Mouse (Mus musculus): Measurements from ENCODE around the gene Olfr1472. TPM values are rescaled to one million over a fixed set of nuclear protein-coding genes. Genes with fewer than 3 reads are reported as not detected.

The Olfr1472 gene
- not detected in 2 replicates for polyA plus RNA-seq (2012; rRNA removed)

GRCm38 (mm10) chr19:13455986-13456385, at the start of gene Olfr1472:
TSS of gene Olfr1472 (minus strand) at chr19:13456086.

GRCm38 (mm10) chr19:13500246-13500645, 44.4 kb upstream of the Olfr1472 start, which contains the start of gene Olfr1477:
TSS of gene Olfr1477 (plus strand) at chr19:13500546.

GRCm38 (mm10) chr19:13480096-13480495, 24.2 kb upstream of the Olfr1472 start, which contains the start of gene Olfr1475:
TSS of gene Olfr1475 (minus strand) at chr19:13480196.

GRCm38 (mm10) chr19:13469265-13469664, 13.4 kb upstream of the Olfr1472 start, which contains the start of gene Olfr1474:
TSS of gene Olfr1474 (plus strand) at chr19:13469565.

GRCm38 (mm10) chr19:13443109-13443508, 12.8 kb downstream of the Olfr1472 start, which contains the start of gene Olfr1471:
TSS of gene Olfr1471 (plus strand) at chr19:13443409.

GRCm38 (mm10) chr19:13407549-13407948, 48.3 kb downstream of the Olfr1472 start, which contains the start of gene Olfr1469:
TSS of gene Olfr1469 (plus strand) at chr19:13407849.

Other genes with a start within 250 kb of the Olfr1472 start
- gene Olfr1463, start 224.8 kb downstream of the Olfr1472 start, polyA plus RNA-seq (2012; rRNA removed) = not detected in 2 replicates
- not detected in 2 replicates for gene Olfr1465, start 140.5 kb downstream of the Olfr1472 start, polyA plus RNA-seq (2012; rRNA removed)
- not detected in 2 replicates for gene Olfr1466, start 117.2 kb downstream of the Olfr1472 start, polyA plus RNA-seq (2012; rRNA removed)
- not detected in 2 replicates for gene Olfr1467, start 93.8 kb downstream of the Olfr1472 start, polyA plus RNA-seq (2012; rRNA removed)
- gene Olfr1469, start 48.2 kb downstream of the Olfr1472 start, polyA plus RNA-seq (2012; rRNA removed) = not detected in 2 replicates
- not detected in 2 replicates for gene Olfr1471, start 12.7 kb downstream of the Olfr1472 start, polyA plus RNA-seq (2012; rRNA removed)
- gene Olfr1474, start 13.5 kb upstream of the Olfr1472 start, polyA plus RNA-seq (2012; rRNA removed) = not detected in 2 replicates
- gene Olfr1475, start 24.1 kb upstream of the Olfr1472 start, polyA plus RNA-seq (2012; rRNA removed) = not detected in 2 replicates
- gene Olfr1477, start 44.5 kb upstream of the Olfr1472 start, polyA plus RNA-seq (2012; rRNA removed) = not detected in 2 replicates
- not detected in 2 replicates for gene Olfr1480, start 71.8 kb upstream of the Olfr1472 start, polyA plus RNA-seq (2012; rRNA removed)
- not detected in 2 replicates for gene Olfr1484, start 127.4 kb upstream of the Olfr1472 start, polyA plus RNA-seq (2012; rRNA removed)
- gene Olfr1487, start 161.3 kb upstream of the Olfr1472 start, polyA plus RNA-seq (2012; rRNA removed) = not detected in 2 replicates
- gene Olfr1489, start 175.5 kb upstream of the Olfr1472 start, polyA plus RNA-seq (2012; rRNA removed) = not detected in 2 replicates
- not detected in 2 replicates for gene Olfr1490, start 195.0 kb upstream of the Olfr1472 start, polyA plus RNA-seq (2012; rRNA removed)
- gene Olfr1491, start 241.2 kb upstream of the Olfr1472 start, polyA plus RNA-seq (2012; rRNA removed) = not detected in 2 replicates